Mouse (Mus musculus) forebrain, postnatal 0 days (tissue): ENCODE data around the gene Gal3st2b. TPM values are rescaled to one million over a fixed set of nuclear protein-coding genes. Genes with fewer than 3 reads are reported as not detected.
A peak's percentile ranks its signal among the peaks of the same experiment; 100 is the strongest.
"Not testable (repeated sequence)": the region's sequence is repeated elsewhere in the genome, so short reads cannot be mapped to it uniquely, and the experiment has no call there.

ENCODE experiments used
- ATAC-seq: fragments of 200-750 bp; cut with Nextera tagmentation; 2 replicates; pipeline ENCODE4 v1.8.0; 2017; ENCODE audit warnings: mild to moderate bottlenecking, moderate library complexity
- DNase-seq: peaks from one replicate; pipeline ENCODE4 v3.0.0-alpha.2; 2015
- H3K27ac ChIP-seq: fragments of 300-500 bp; sonication (generic); 2 replicates; pipeline ENCODE4 v1.5.1; 2014; ENCODE audit warnings: low read depth, mild to moderate bottlenecking, antibody characterized with exemption, low read length, moderate library complexity, mixed read lengths
- H3K27me3 ChIP-seq: fragments of 300-500 bp; sonication (generic); 2 replicates; pipeline ENCODE4 v1.6.1; 2014; ENCODE audit warnings: mild to moderate bottlenecking, low read length, mixed read lengths; ENCODE audit not compliant: insufficient read depth
- H3K36me3 ChIP-seq: fragments of 300-500 bp; sonication (generic); 2 replicates; pipeline ENCODE4 v1.6.1; 2014; ENCODE audit warnings: mild to moderate bottlenecking, moderate library complexity; ENCODE audit not compliant: insufficient read depth
- H3K4me1 ChIP-seq: fragments of 300-500 bp; sonication (generic); 2 replicates; pipeline ENCODE4 v1.6.1; 2014; ENCODE audit warnings: antibody characterized with exemption; ENCODE audit not compliant: insufficient read depth
- H3K4me2 ChIP-seq: fragments of 300-500 bp; sonication (generic); 2 replicates; pipeline ENCODE4 v1.6.1; 2014; ENCODE audit warnings: low read depth, mild to moderate bottlenecking, moderate library complexity
- H3K4me3 ChIP-seq: fragments of 300-500 bp; sonication (generic); 2 replicates; pipeline ENCODE4 v1.5.1; 2014; ENCODE audit warnings: low read depth, low read length, mixed read lengths
- H3K9ac ChIP-seq: fragments of 300-500 bp; sonication (generic); 2 replicates; pipeline ENCODE4 v1.6.1; 2014; ENCODE audit warnings: mild to moderate bottlenecking
- H3K9me3 ChIP-seq: fragments of 300-500 bp; sonication (generic); 2 replicates; pipeline ENCODE4 v1.6.1; 2016; ENCODE audit warnings: low read length
- CTCF ChIP-seq: sonication (generic); IDR thresholded peaks from 2 replicates; pipeline ENCODE4 v1.5.1; 2016; ENCODE audit warnings: antibody characterized with exemption, control low read depth, low read depth
- WGBS: fragments of 180-500 bp; shearing (Covaris S2); extraction: QIAGEN DNeasy Blood & Tissue Kit; methylation state at CpG from one replicate; pipeline ENCODE4 v1.1.7; 2014; 5-methylcytosine and 5-hydroxymethylcytosine counted together
- polyA plus RNA-seq: library from polyadenylated mRNA; unstranded; fragments of >200 nt; fragmentation: Nextera tagmentation; extraction: Ambion mirVana; gene quantifications from 2 replicates; pipeline ENCODE4 v1.2.1, GENCODE M21; 2015
- total RNA-seq: library from RNA; depleted of rRNA; stranded (reverse); fragments of >200 nt; gene quantifications from 2 replicates; pipeline ENCODE4 v1.2.3, GENCODE M21; 2014

Gene Gal3st2b
- total and polyA plus RNA-seq, 2 experiments from 2014 or later = not detected

- WGBS = no CpG with 5 or more reads among the region's 4 CpGs
- not testable (repeated sequence) for ATAC-seq, H3K36me3 ChIP-seq, H3K4me1 ChIP-seq, H3K27me3 ChIP-seq, H3K4me2 ChIP-seq, H3K4me3 ChIP-seq, H3K9ac ChIP-seq, H3K9me3 ChIP-seq, DNase-seq, H3K27ac ChIP-seq
Observed at GRCm38 (mm10) chr1:93970797-93971196, 52.7 kb downstream of the Gal3st2b start.

- not testable (repeated sequence) for H3K27me3 ChIP-seq, H3K27ac ChIP-seq, H3K9me3 ChIP-seq, H3K4me2 ChIP-seq, H3K4me3 ChIP-seq, H3K9ac ChIP-seq, DNase-seq, H3K36me3 ChIP-seq, ATAC-seq, H3K4me1 ChIP-seq
- 78% methylated on average over 1 of the region's 4 CpGs for WGBS
Observed at GRCm38 (mm10) chr1:93975764-93976163, 57.7 kb downstream of the Gal3st2b start.

GRCm38 (mm10) chr1:93978287-93978686, 60.2 kb downstream of the Gal3st2b start:
- H3K36me3 ChIP-seq, H3K4me1 ChIP-seq, H3K9me3 ChIP-seq, DNase-seq, H3K9ac ChIP-seq, H3K27me3 ChIP-seq, H3K4me3 ChIP-seq, H3K27ac ChIP-seq, H3K4me2 ChIP-seq: not testable (repeated sequence)
- peak; percentile 29; the same call in 1 of the 2 replicates for ATAC-seq
- WGBS = no CpG with 5 or more reads among the region's 7 CpGs

- not testable (repeated sequence) for H3K9ac ChIP-seq, H3K4me2 ChIP-seq, H3K27me3 ChIP-seq, DNase-seq, H3K4me1 ChIP-seq, H3K36me3 ChIP-seq, H3K9me3 ChIP-seq, H3K27ac ChIP-seq, H3K4me3 ChIP-seq
- WGBS = no CpG with 5 or more reads among the region's 2 CpGs
- peak; percentile 64 for ATAC-seq
Observed at GRCm38 (mm10) chr1:93980932-93981331, 62.8 kb downstream of the Gal3st2b start.

- H3K27ac ChIP-seq = no peak overlapping the region
- no peak overlapping the region for H3K9ac ChIP-seq
- no peak overlapping the region for H3K4me2 ChIP-seq
- no peaks in the 10 kb centered on the region for H3K4me1 ChIP-seq
- H3K27me3 ChIP-seq = no peaks in the 10 kb centered on the region
- no peak overlapping the region for H3K4me3 ChIP-seq
- TF ChIP-seq CTCF = no peak
- no peaks in the 10 kb centered on the region for H3K36me3 ChIP-seq
- DNase-seq (no peak), ATAC-seq (no peak)
- H3K9me3 ChIP-seq = no peaks in the 10 kb centered on the region
- 95% methylated on average over 3 of the region's 3 CpGs for WGBS
Observed at GRCm38 (mm10) chr1:93986167-93986566, 68.1 kb downstream of the Gal3st2b start.

GRCm38 (mm10) chr1:93988786-93989185, 70.7 kb downstream of the Gal3st2b start:
- Histone ChIP-seq H3K4me1 (no peaks in the 10 kb centered on the region), H3K9me3 (no peaks in the 10 kb centered on the region), H3K9ac (no peak overlapping the region), H3K4me2 (no peak overlapping the region), H3K36me3 (no peaks in the 10 kb centered on the region), H3K27ac (no peak overlapping the region), H3K4me3 (no peak overlapping the region), H3K27me3 (no peaks in the 10 kb centered on the region)
- no peak for TF ChIP-seq CTCF
- 73% methylated on average over 3 of the region's 3 CpGs for WGBS
- no peak for DNase-seq
- no peak for ATAC-seq

GRCm38 (mm10) chr1:93990209-93990608, 72.1 kb downstream of the Gal3st2b start, which contains the start of gene Gal3st2c:
Gene Gal3st2c (plus strand): TSS chr1:93990509.
- not testable (repeated sequence) for ATAC-seq, H3K4me3 ChIP-seq, H3K27ac ChIP-seq, H3K4me1 ChIP-seq, H3K9ac ChIP-seq, H3K36me3 ChIP-seq, DNase-seq, H3K27me3 ChIP-seq, H3K9me3 ChIP-seq, H3K4me2 ChIP-seq
- 93% methylated on average over 7 of the region's 8 CpGs for whole genome bisulfite sequencing

GRCm38 (mm10) chr1:93991068-93991467, 73.0 kb downstream of the Gal3st2b start:
- H3K4me3 ChIP-seq, DNase-seq, H3K4me1 ChIP-seq, ATAC-seq, H3K4me2 ChIP-seq, H3K9me3 ChIP-seq, H3K27me3 ChIP-seq, H3K9ac ChIP-seq, H3K36me3 ChIP-seq, H3K27ac ChIP-seq: not testable (repeated sequence)
- WGBS = 86% methylated on average over 2 of the region's 2 CpGs

GRCm38 (mm10) chr1:93991491-93991890, 73.4 kb downstream of the Gal3st2b start:
- not testable (repeated sequence) for H3K4me3 ChIP-seq, H3K9me3 ChIP-seq, H3K4me1 ChIP-seq, H3K36me3 ChIP-seq, ATAC-seq, H3K9ac ChIP-seq, DNase-seq, H3K4me2 ChIP-seq, H3K27me3 ChIP-seq, H3K27ac ChIP-seq
- WGBS = 87% methylated on average over 3 of the region's 3 CpGs
